Mouse (Mus musculus): ENCODE results near the gene Wdhd1. TPM values are rescaled to one million over a fixed set of nuclear protein-coding genes. Genes with fewer than 3 reads are reported as not detected.

The Wdhd1 gene
- polyA plus RNA-seq, 1 experiment: 4.3 TPM

DNA sequence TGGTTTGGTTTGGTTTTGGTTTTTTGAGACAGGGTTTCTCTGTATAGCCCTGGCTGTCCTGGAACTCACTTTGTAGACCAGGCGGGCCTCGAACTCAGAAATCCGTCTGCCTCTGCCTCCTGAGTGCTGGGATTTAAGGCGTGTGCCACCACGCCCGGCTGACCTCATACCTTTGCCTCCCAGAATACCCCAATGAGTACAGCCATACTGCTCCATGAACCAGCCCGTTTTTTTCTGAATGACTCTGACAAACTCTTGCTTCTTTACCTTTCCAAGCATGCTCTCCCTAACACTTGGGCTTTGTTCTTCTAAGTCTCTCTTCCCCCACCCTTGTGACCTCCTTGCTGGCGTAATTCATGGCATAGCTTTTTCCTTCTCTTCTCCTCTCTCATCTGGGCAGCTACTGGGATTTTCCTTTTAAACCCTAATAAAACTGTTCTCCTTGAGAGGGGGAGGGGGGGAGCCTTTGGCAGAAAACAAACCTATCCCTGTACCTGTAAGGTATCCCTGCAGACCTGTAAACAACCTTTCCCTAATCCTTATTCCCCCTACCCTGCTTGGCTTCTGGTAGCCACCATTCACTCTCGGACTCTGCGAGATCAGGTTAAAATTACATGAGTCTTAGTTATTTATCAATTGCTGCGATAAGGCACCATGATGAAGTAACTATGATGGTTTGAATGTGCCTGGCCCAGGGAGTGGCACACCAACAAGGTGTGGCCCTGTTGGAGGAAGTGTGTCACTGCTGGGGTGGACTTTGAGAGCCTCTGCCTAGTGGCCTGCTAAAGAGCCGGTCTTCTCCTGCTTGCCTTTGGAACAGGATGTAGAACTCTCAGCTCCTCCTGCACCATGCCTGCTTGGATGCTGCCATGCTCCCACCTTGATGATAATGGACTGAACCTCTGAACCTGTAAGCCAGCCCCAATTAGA is 67.8 kb downstream of the Wdhd1 start:
- Histone ChIP-seq H3K36me3 (ENCODE audit: control insufficient read depth, insufficient read depth, low read length) (no peaks in the 10 kb centered on the region), H3K27ac (ENCODE audit: control insufficient read depth, insufficient read depth, low read depth, low read length) (no peak overlapping the region), H3K4me3 (ENCODE audit: control insufficient read depth, low read depth, low read length) (no peak overlapping the region), H3K27me3 (ENCODE audit: control insufficient read depth, insufficient read depth, low read length) (no peaks in the 10 kb centered on the region), H3K4me1 (ENCODE audit: control insufficient read depth, insufficient read depth, low read length) (no peaks in the 10 kb centered on the region)
- TF ChIP-seq POLR2A (IDR thresholded peaks at IDR 0.05; ENCODE audit: control insufficient read depth, low read depth, low read length) (no peak), CTCF (IDR thresholded peaks at IDR 0.05; ENCODE audit: control insufficient read depth, insufficient read depth, insufficient replicate concordance, low read depth, low read length) (no peak)

DNA sequence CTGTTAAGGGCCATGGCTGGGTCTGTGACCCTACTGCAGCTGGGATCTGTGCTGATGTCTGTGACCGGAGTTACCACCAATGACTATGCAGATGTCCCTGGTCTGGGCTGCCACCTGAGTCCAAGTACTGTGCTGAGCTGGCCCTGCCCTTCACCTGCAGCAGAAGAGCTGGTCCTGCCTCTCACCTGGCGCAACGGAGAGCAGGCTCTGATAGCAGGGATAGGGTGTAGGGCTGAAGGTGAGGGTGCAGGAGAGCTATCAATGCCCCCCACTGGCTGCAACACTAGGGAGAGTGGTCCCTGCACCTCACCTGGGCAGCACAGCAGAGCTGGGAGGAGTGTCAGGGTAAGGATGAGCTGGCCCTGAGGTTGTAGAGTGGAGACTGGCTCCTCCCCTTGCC is 70.1 kb downstream of the Wdhd1 start:
- Histone ChIP-seq H3K4me1 (ENCODE audit: control insufficient read depth, insufficient read depth, low read length) (no peaks in the 10 kb centered on the region), H3K27ac (ENCODE audit: control insufficient read depth, insufficient read depth, low read depth, low read length) (no peak overlapping the region), H3K36me3 (ENCODE audit: control insufficient read depth, insufficient read depth, low read length) (no peaks in the 10 kb centered on the region), H3K27me3 (ENCODE audit: control insufficient read depth, insufficient read depth, low read length) (no peaks in the 10 kb centered on the region), H3K4me3 (ENCODE audit: control insufficient read depth, low read depth, low read length) (no peak overlapping the region)
- TF ChIP-seq CTCF (IDR thresholded peaks at IDR 0.05; ENCODE audit: control insufficient read depth, insufficient read depth, insufficient replicate concordance, low read depth, low read length) (0 out of 2 replicates have a peak, but pooled peaks have one; percentile 9), POLR2A (IDR thresholded peaks at IDR 0.05; ENCODE audit: control insufficient read depth, low read depth, low read length) (no peak)

DNA sequence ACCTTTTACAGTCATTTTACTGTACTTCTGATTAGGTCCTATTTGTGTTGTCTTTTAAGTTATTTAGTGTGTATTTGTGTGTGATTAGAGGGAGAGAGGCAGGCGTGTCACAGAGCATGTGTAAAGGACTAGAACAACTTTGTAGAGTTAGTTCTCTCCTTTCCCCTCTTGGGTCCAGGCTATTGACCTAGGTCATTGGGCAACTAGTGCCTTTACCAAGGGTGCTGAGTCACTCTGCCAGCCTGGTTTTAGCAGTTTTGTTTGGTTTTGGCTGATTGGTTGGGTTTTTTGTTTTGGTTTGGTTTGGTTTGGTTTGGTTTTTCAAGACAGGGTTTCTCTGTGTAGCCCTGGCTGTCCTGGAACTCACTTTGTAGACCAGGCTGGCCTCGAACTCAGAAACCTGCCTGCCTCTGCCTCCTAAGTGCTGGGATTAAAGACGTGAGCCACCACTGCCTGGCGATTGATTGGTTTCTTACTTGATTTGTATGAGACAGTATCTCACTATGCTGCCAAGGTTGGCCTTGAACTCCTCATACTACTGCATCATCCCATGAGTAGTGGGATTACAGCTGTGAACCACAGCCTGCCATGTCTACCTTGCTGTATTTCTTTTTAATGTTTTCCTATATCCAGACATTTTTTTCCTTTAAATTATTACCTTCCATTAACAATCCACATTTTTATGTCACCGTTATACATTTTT is 71.2 kb downstream of the Wdhd1 start:
- Histone ChIP-seq H3K4me1 (ENCODE audit: control insufficient read depth, insufficient read depth, low read length) (no peaks in the 10 kb centered on the region), H3K36me3 (ENCODE audit: control insufficient read depth, insufficient read depth, low read length) (no peaks in the 10 kb centered on the region), H3K27me3 (ENCODE audit: control insufficient read depth, insufficient read depth, low read length) (no peaks in the 10 kb centered on the region), H3K4me3 (ENCODE audit: control insufficient read depth, low read depth, low read length) (no peak overlapping the region), H3K27ac (ENCODE audit: control insufficient read depth, insufficient read depth, low read depth, low read length) (no peak overlapping the region)
- TF ChIP-seq POLR2A (IDR thresholded peaks at IDR 0.05; ENCODE audit: control insufficient read depth, low read depth, low read length): no peak
- no peak for TF ChIP-seq CTCF (IDR thresholded peaks at IDR 0.05; ENCODE audit: control insufficient read depth, insufficient read depth, insufficient replicate concordance, low read depth, low read length)

DNA sequence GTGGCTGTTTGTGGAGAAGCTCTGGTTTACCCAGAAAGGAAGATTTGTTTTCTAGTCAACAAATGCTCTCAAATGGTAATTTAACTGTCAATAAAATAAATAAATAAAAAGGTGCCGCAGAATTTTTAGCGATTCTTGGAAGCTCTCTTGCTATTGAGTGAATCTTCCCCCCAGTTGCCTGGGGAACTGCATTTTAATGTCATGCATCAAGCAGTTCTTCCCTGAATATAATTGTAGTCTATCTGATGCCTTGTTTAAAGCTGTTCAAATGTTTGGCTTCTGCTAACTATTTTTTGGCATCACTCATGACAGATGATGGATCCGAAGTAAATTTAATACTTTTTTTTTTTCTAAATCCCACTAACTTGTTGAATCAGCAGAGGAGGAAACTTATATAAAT is 79.3 kb downstream of the Wdhd1 start:
- Histone ChIP-seq H3K4me3 (ENCODE audit: control insufficient read depth, low read depth, low read length) (no peak overlapping the region), H3K27ac (ENCODE audit: control insufficient read depth, insufficient read depth, low read depth, low read length) (no peak overlapping the region), H3K4me1 (ENCODE audit: control insufficient read depth, insufficient read depth, low read length) (no peaks in the 10 kb centered on the region), H3K36me3 (ENCODE audit: control insufficient read depth, insufficient read depth, low read length) (no peaks in the 10 kb centered on the region), H3K27me3 (ENCODE audit: control insufficient read depth, insufficient read depth, low read length) (no peaks in the 10 kb centered on the region)
- TF ChIP-seq CTCF (IDR thresholded peaks at IDR 0.05; ENCODE audit: control insufficient read depth, insufficient read depth, insufficient replicate concordance, low read depth, low read length) (no peak), POLR2A (IDR thresholded peaks at IDR 0.05; ENCODE audit: control insufficient read depth, low read depth, low read length) (no peak)

- no peak overlapping the region for H3K4me3 ChIP-seq (ENCODE audit: control insufficient read depth, low read depth, low read length)
- H3K27me3 ChIP-seq (ENCODE audit: control insufficient read depth, insufficient read depth, low read length): no peaks in the 10 kb centered on the region
- H3K27ac ChIP-seq (ENCODE audit: control insufficient read depth, insufficient read depth, low read depth, low read length): no peak overlapping the region
- no peaks in the 10 kb centered on the region for H3K4me1 ChIP-seq (ENCODE audit: control insufficient read depth, insufficient read depth, low read length)
- TF ChIP-seq POLR2A (IDR thresholded peaks at IDR 0.05; ENCODE audit: control insufficient read depth, low read depth, low read length): no peak
- no peaks in the 10 kb centered on the region for H3K36me3 ChIP-seq (ENCODE audit: control insufficient read depth, insufficient read depth, low read length)
Measured at GRCm38 (mm10) chr14:47196711-47197110, 79.9 kb downstream of the Wdhd1 start.

DNA sequence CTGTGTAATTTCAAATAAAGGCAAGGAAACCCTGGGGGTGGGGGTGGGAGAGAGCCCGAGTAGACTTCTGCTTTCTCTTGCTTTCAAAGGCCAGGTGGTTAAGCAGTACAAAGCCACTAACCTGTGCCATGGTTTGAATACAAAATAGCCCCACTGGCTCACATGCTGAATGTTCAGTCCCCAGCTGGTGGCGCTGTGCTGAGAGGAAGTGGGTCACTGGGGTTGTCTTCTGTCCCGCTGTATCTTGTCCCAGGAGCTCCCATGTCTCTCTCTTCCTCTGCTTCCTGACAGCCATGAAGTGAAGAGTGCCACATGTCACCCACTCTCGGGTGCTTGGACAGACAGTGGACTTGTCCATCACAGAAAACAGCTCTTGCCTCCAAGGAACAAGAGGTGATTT is 82.6 kb downstream of the Wdhd1 start:
- H3K36me3 ChIP-seq (ENCODE audit: control insufficient read depth, insufficient read depth, low read length): no peaks in the 10 kb centered on the region
- TF ChIP-seq CTCF (IDR thresholded peaks at IDR 0.05; ENCODE audit: control insufficient read depth, insufficient read depth, insufficient replicate concordance, low read depth, low read length) (peak; percentile 33; the same call in 1 of the 2 replicates), POLR2A (IDR thresholded peaks at IDR 0.05; ENCODE audit: control insufficient read depth, low read depth, low read length) (no peak)
- no peak overlapping the region for H3K4me3 ChIP-seq (ENCODE audit: control insufficient read depth, low read depth, low read length)
- H3K27ac ChIP-seq (ENCODE audit: control insufficient read depth, insufficient read depth, low read depth, low read length): no peak overlapping the region
- H3K27me3 ChIP-seq (ENCODE audit: control insufficient read depth, insufficient read depth, low read length): no peaks in the 10 kb centered on the region
- H3K4me1 ChIP-seq (ENCODE audit: control insufficient read depth, insufficient read depth, low read length): no peaks in the 10 kb centered on the region; the same call in 1 of the 2 replicates

DNA sequence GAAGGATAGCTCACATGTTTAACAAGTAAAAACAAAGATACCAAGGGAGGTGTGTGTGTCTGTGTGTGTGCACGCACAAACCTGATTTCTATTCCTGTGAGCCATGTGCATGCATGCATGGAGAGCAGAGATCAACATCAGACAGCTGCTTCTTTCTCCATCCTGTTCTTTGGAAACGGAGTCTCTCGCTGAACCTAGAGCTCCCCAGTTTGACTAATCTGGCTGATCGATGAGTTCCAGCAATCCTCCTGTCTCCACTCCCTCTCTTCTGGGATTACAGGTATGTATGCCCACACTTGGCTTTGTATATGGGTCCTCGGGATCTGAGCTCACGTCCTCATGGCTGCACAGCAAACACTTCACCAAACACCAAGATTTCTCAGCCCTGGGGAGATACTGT is 83.2 kb downstream of the Wdhd1 start:
- no peak overlapping the region for H3K4me3 ChIP-seq (ENCODE audit: control insufficient read depth, low read depth, low read length)
- H3K27me3 ChIP-seq (ENCODE audit: control insufficient read depth, insufficient read depth, low read length): no peaks in the 10 kb centered on the region
- H3K4me1 ChIP-seq (ENCODE audit: control insufficient read depth, insufficient read depth, low read length): no peaks in the 10 kb centered on the region; the same call in none of the 2 replicates
- TF ChIP-seq POLR2A (IDR thresholded peaks at IDR 0.05; ENCODE audit: control insufficient read depth, low read depth, low read length): no peak
- no peak for TF ChIP-seq CTCF (IDR thresholded peaks at IDR 0.05; ENCODE audit: control insufficient read depth, insufficient read depth, insufficient replicate concordance, low read depth, low read length)
- no peaks in the 10 kb centered on the region for H3K36me3 ChIP-seq (ENCODE audit: control insufficient read depth, insufficient read depth, low read length)
- no peak overlapping the region for H3K27ac ChIP-seq (ENCODE audit: control insufficient read depth, insufficient read depth, low read depth, low read length)

All from testis, adult 2 months (tissue).